Mouse (Mus musculus) spleen, adult 2 months (tissue): ENCODE measurements around the gene Rab19. TPM values are rescaled to one million over a fixed set of nuclear protein-coding genes. Genes with fewer than 3 reads are reported as not detected.
A peak's percentile ranks its signal among the peaks of the same experiment; 100 is the strongest.

ENCODE experiments used
- DNase-seq, 2 experiments: peaks; one replicate each; pipeline versions ENCODE4 v3.0.0 to v3.0.0-alpha.2; 2012 to 2021; ENCODE audit warnings: low spot score in 2 of 2, low read depth in 1 of 2
- H3K27ac ChIP-seq: fragments of 200-500 bp; 2 replicates; pipeline ENCODE4 v1.5.1; 2012; ENCODE audit warnings: low read length, inconsistent platforms; ENCODE audit not compliant: insufficient read depth
- H3K27me3 ChIP-seq: fragments of 200-500 bp; 2 replicates; pipeline ENCODE4 v1.6.1; 2012; ENCODE audit warnings: mild to moderate bottlenecking, moderate library complexity, low read length, inconsistent platforms; ENCODE audit not compliant: control insufficient read depth, insufficient read depth
- H3K36me3 ChIP-seq: fragments of 200-500 bp; 2 replicates; pipeline ENCODE4 v1.6.1; 2012; ENCODE audit warnings: mild to moderate bottlenecking, low read length, inconsistent platforms; ENCODE audit not compliant: control insufficient read depth, insufficient read depth
- H3K4me1 ChIP-seq: fragments of 200-500 bp; 2 replicates; pipeline ENCODE4 v1.6.1; 2011; ENCODE audit warnings: inconsistent platforms; ENCODE audit not compliant: control insufficient read depth, insufficient read depth, insufficient read length
- H3K4me3 ChIP-seq: fragments of 200-500 bp; 2 replicates; pipeline ENCODE4 v1.5.1; 2011; ENCODE audit warnings: mild to moderate bottlenecking, inconsistent platforms; ENCODE audit not compliant: insufficient read depth, insufficient read length; ENCODE audit errors: extremely low read depth
- CTCF ChIP-seq: fragments of 200-500 bp; IDR thresholded peaks from 2 replicates; pipeline ENCODE4 v1.5.1; 2011; ENCODE audit warnings: mild to moderate bottlenecking, inconsistent platforms; ENCODE audit not compliant: insufficient read depth, insufficient read length, insufficient replicate concordance; ENCODE audit errors: extremely low read depth
- POLR2A ChIP-seq: fragments of 200-500 bp; IDR thresholded peaks from 2 replicates; pipeline ENCODE4 v1.6.1; 2011; ENCODE audit warnings: low read depth, low read length, inconsistent platforms
- WGBS: fragments of 180-500 bp; shearing (Covaris S2); methylation state at CpG from one replicate; pipeline ENCODE4 v1.1.7; 2018; 5-methylcytosine and 5-hydroxymethylcytosine counted together
- polyA plus RNA-seq: library from polyadenylated mRNA; depleted of rRNA; stranded (reverse); fragments of >200 nt; gene quantifications from 2 replicates; pipeline ENCODE4 v1.2.3, GENCODE M21; 2012

Gene Rab19
- polyA plus RNA-seq, 1 experiment = 4.4 TPM

DNA sequence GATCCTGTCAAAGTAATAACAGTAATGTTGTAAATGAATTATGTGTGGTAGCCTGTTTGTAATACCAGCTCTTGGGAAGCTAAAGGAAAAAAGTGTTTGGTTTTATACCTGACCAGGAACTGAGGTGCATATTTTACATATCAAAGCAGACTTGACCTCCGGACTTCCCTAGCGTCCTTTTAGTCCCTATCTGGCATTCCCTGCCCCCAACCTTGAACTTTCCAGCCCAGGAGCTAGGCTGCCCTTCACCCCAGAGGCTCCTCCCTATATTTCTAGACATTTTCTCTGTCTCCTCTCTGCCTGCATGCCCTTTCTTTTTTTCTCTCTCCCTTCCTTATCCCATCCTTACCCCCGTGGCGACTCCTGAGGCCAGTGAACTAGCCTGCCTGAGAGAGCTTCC lies 39.9 kb downstream of the Rab19 start:
- H3K36me3 ChIP-seq = no peaks in the 10 kb centered on the region
- WGBS = 73% methylated on average over 4 of the region's 4 CpGs
- no peak overlapping the region for H3K4me3 ChIP-seq
- H3K4me1 ChIP-seq = no peaks in the 10 kb centered on the region; the same call in 1 of the 2 replicates
- no peaks in the 10 kb centered on the region for H3K27me3 ChIP-seq
- no peak for DNase-seq
- TF ChIP-seq POLR2A (no peak), CTCF (no peak)
- no peak overlapping the region for H3K27ac ChIP-seq

DNA sequence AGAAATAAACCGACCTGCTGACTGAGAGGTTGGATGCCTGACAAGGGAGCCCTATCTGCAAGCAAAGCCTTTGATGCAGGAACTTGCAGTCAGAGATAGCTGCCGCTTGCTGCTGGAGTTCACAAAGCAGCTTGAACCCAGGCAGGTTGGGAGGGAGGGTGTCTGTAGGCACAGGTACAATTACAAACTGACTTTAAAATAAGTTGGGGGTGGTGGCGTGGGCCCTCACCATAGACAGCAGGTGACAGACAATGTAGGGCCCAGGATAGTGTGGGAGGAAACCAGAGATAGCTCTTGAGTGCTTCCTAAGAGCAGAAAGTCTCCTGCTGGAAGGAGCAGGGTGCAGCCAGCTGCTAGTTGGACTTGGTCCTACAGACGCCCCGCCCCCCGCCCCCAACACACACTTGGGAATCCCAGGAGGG lies 42.2 kb downstream of the Rab19 start:
- DNase-seq = no peak
- Histone ChIP-seq H3K27ac (peak overlapping the region; percentile 22; the same call in 1 of the 2 replicates), H3K27me3 (no peaks in the 10 kb centered on the region), H3K4me1 (no peaks in the 10 kb centered on the region; the same call in 1 of the 2 replicates), H3K36me3 (no peaks in the 10 kb centered on the region), H3K4me3 (no peak overlapping the region)
- TF ChIP-seq CTCF = no peak
- whole genome bisulfite sequencing = 76% methylated on average over 6 of the region's 6 CpGs

DNA sequence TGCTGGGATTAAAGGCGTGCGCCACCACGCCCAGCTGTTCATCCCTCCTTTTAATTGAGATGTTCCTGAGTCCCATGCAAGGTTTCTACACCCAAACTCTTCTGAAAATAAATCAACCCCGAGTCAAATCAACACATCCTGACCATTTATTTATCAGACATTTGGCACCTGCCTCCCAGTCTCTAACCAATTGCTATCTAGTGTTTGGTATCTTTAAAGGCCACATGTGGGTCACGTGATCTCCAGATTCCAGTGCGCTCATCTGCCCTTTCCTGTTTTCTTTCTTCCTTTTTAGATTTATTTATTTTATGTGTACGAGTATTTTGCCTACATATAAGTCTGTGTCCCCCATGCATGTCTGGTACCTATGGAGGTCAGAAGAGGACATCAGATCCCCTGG lies 42.7 kb downstream of the Rab19 start:
- no peaks in the 10 kb centered on the region for H3K36me3 ChIP-seq
- no peak for DNase-seq
- no peaks in the 10 kb centered on the region; the same call in 1 of the 2 replicates for H3K4me1 ChIP-seq
- H3K4me3 ChIP-seq = no peak overlapping the region
- no peak for TF ChIP-seq POLR2A
- TF ChIP-seq CTCF = no peak
- H3K27me3 ChIP-seq = no peaks in the 10 kb centered on the region
- 84% methylated on average over 7 of the region's 7 CpGs for WGBS
- peak overlapping the region; percentile 22; the same call in 1 of the 2 replicates for H3K27ac ChIP-seq

DNA sequence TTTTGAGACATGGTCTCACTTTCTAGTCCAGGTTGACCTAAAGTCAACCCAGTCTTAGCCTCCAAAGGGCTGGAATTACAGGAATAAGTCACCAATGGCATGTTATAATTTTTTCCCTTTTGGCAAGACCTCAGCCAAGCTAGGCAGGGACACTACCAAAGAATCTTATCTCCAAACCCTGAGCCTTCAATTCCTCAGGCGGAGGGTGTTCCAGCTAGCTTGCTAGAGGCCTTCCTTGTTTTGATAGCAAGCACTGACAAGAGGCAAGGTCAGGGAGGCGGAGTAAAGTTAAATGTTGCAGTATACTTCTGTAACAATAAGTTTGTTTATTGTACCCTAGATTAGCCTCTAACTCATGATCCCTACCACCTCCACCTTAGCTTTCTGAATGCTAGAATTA lies 44.2 kb downstream of the Rab19 start:
- Histone ChIP-seq H3K4me3 (no peak overlapping the region), H3K4me1 (no peaks in the 10 kb centered on the region), H3K27ac (no peak overlapping the region), H3K36me3 (no peaks in the 10 kb centered on the region), H3K27me3 (no peaks in the 10 kb centered on the region)
- 77% methylated on average over 2 of the region's 2 CpGs for WGBS
- TF ChIP-seq CTCF = no peak
- no peak for TF ChIP-seq POLR2A
- DNase-seq = no peak

DNA sequence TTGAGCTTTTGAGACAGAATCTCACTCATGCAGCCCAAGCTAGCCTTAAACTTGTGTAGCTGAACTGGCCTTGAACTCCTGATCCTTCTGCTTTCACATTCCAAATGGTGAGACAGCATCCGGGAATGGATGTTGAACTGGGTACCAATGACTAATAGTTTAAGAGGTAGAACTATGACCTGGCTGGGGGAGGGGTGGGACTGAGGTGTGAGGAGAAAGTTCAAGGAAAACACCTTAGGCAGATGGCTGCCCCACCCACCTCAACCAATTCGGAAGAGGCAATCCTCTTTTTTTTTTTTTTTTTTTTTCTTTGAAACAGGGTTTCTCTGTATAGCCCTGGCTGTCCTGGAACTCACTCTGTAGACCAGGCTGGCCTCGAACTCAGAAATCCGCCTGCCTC lies 45.8 kb downstream of the Rab19 start:
- 86% methylated on average over 4 of the region's 4 CpGs for WGBS
- TF ChIP-seq POLR2A (no peak), CTCF (no peak)
- H3K27me3 ChIP-seq = no peaks in the 10 kb centered on the region
- no peak overlapping the region for H3K27ac ChIP-seq
- no peak for DNase-seq
- H3K4me1 ChIP-seq = no peaks in the 10 kb centered on the region
- no peaks in the 10 kb centered on the region for H3K36me3 ChIP-seq
- H3K4me3 ChIP-seq = no peak overlapping the region

DNA sequence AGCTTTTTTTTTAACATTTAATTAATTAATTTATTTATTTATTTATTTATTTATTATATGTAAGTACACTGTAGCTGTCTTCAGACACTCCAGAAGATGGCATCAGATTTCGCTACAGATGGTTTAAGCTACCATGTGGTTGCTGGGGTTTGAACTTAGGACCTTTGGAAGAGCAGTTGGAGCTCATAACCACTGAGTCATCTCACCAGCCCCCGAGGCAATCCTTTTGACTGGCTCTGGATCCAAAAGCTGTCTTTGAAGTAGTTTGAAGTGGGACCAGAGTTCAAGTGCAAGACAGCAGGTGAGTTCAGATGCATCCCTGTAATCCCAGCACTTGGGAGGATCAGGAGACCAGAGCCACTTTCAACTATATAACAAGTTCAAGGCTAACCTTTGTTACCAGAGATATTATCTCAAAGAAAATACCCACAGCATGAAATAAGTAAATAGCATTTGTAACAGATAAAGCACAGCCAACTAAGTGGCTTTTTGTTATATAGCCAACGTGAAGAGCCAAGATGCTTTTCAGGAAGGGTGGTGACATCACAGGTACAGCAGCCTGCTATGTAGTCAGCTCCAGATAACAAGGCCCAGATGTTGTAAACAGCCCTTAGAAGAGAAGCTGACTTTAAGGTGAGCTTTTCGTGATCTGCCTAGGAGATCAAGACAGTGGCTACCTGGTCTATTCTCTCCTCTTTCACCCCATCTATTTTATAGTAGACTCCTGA lies 46.5 kb downstream of the Rab19 start:
- TF ChIP-seq POLR2A (no peak), CTCF (no peak)
- H3K4me1 ChIP-seq = no peaks in the 10 kb centered on the region
- no peak overlapping the region for H3K4me3 ChIP-seq
- WGBS = 73% methylated on average over 4 of the region's 4 CpGs
- no peak overlapping the region for H3K27ac ChIP-seq
- DNase-seq = no peak
- H3K27me3 ChIP-seq = no peaks in the 10 kb centered on the region
- no peaks in the 10 kb centered on the region for H3K36me3 ChIP-seq
